Mouse (Mus musculus): Measurements from ENCODE around the gene Rpl3.

DNA sequence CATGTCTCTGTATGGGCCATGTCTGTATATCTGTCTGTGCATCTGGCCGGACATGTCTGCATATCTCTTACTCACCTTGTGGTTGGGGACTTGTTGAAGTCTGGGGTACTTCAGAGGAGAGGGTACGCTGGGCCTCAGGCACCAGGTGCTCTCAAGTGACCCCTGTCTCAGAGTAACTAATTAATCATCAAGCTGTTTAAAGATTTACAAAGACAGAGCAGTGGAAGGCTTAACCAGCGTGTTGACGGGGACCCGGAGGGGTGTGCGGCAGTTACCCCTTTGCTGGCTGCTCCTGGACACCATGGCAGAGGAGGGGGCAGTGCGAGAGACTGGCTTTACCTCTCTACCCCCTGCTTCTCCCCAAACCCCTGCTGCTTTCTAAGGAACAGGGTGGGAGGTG lies 32.1 kb downstream of the Rpl3 start:
- TF ChIP-seq CTCF (IDR thresholded peaks at IDR 0.05; ENCODE audit: insufficient read depth, low read length) = no peak
- no peak for TF ChIP-seq POLR2A (IDR thresholded peaks at IDR 0.05; ENCODE audit: borderline replicate concordance, extremely low read depth, low read depth, low read length)
